Mouse (Mus musculus) erythroblast, embryonic 14.5 days (primary cell): ENCODE results near the gene Hmox2. TPM values are rescaled to one million over a fixed set of nuclear protein-coding genes. Genes with fewer than 3 reads are reported as not detected.
A peak's percentile ranks its signal among the peaks of the same experiment; 100 is the strongest.

Experiments
- H3K27me3 ChIP-seq: 2 replicates; pipeline ENCODE4 v1.6.1; 2012; ENCODE audit warnings: inconsistent platforms; ENCODE audit not compliant: control insufficient read depth
- H3K36me3 ChIP-seq: 2 replicates; pipeline ENCODE4 v1.6.1; 2012; ENCODE audit warnings: mild to moderate bottlenecking, inconsistent platforms; ENCODE audit not compliant: control insufficient read depth
- H3K4me1 ChIP-seq: 2 replicates; pipeline ENCODE4 v1.6.1; 2012; ENCODE audit warnings: inconsistent platforms; ENCODE audit not compliant: control insufficient read depth
- H3K4me3 ChIP-seq: replicated peaks from 2 replicates; pipeline ENCODE3; 2012; ENCODE audit warnings: moderate library complexity, mild to moderate bottlenecking, inconsistent platforms
- H3K9me3 ChIP-seq: 2 replicates; pipeline ENCODE4 v1.6.1; 2012; ENCODE audit warnings: low read length, inconsistent platforms, mixed read lengths; ENCODE audit not compliant: control insufficient read depth
- GATA1 ChIP-seq: IDR thresholded peaks from 2 replicates; pipeline ENCODE4 v1.6.1; 2012; ENCODE audit warnings: low read length, inconsistent platforms, mixed read lengths
- TAL1 ChIP-seq: IDR thresholded peaks from 3 replicates; pipeline ENCODE4 v1.6.1; 2012; ENCODE audit warnings: low read length, inconsistent platforms, mixed read lengths
- polyA plus RNA-seq: library from polyadenylated mRNA; stranded (reverse); fragments of >175 nt; gene quantifications from 2 replicates; pipeline ENCODE4 v1.2.3, GENCODE M21; 2012

The Hmox2 gene
- polyA plus RNA-seq, 1 experiment, result 0.34 TPM

DNA sequence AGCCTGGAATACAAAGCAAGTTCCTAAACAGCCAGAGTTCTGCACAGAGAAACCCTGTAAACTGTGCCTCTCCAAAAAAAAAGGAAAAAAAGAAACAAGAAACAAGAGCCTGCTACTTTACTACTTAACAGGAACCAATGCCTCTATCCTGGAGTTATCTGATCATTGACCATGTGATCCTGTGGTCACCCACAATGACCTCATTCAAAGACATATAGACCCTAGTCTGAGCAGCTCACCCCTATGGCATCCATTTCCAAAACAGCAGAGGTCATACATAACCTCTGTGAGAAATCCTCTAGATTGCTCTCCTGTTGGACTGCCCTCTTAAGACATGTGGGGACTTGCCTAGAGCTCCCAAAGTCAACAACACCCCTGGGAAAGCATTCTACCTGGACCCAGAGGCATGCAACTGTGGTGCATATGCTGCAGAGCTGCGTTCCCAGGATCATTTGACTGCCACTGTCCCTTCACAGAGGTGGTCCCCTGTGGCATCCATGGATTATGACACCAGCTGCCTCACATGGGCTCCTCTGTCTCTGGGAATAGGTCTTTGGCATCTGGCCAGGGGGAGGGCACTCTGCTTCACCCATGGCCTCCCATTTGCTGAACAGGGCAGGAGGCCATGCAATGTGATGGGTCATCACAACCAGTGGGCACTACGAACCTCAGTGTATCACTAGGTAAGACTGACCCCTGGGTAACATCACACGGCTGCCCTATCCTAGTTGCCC lies 51.2 kb downstream of the Hmox2 start:
- Histone ChIP-seq H3K4me3 (no peak overlapping the region), H3K4me1 (peaks cover 13% of the 10 kb centered on the region)
- TF ChIP-seq TAL1, result no peak
- no peak for TF ChIP-seq GATA1

DNA sequence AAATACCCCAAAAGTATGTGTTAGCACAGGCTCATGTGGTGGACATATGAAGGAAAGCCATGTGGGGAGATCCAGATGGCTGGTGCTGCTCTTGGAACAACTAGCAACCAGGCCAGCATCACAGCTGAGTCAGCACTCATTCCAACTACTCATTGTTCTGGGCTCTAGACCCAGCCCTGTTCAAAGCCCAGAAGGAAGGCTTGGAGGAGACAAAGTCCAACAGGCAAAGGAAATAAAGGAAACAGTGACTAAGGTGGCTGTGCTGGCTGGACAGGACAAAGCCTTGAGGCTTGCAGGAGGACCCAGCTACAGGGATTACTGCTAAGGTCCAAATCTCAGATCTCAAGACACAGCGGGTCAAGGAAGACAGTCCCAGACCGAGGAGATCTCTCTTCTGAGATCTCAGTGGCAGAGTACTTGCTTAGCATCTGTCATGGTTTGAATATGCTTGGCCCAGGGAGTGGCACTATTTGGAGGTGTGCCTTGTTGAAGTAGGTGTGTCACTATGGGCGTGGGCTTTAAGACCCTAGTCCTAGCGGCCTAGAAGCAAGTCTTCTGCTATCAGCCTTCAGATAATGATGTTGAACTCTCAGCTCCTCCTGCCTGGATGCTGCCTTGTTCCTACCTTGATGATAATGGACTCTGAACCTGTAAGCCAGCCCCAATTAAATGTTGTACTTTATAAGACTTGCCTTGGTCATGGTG lies 51.9 kb downstream of the Hmox2 start:
- no peak for TF ChIP-seq TAL1
- no peak for TF ChIP-seq GATA1
- Histone ChIP-seq H3K27me3 (no peaks in the 10 kb centered on the region), H3K4me1 (peaks cover 13% of the 10 kb centered on the region), H3K9me3 (no peaks in the 10 kb centered on the region), H3K4me3 (no peak overlapping the region), H3K36me3 (peaks cover 4% of the 10 kb centered on the region; the same call in 1 of the 2 replicates)

More for the DNA sequence above, 51.2 kb downstream of the Hmox2 start:
- Histone ChIP-seq H3K9me3 (no peaks in the 10 kb centered on the region), H3K27me3 (no peaks in the 10 kb centered on the region), H3K36me3 (peaks cover 4% of the 10 kb centered on the region; the same call in 1 of the 2 replicates)

- Histone ChIP-seq H3K4me3 (no peak overlapping the region), H3K27me3 (no peaks in the 10 kb centered on the region), H3K4me1 (peaks cover 8% of the 10 kb centered on the region), H3K36me3 (peaks cover 6% of the 10 kb centered on the region; the same call in 1 of the 2 replicates), H3K9me3 (no peaks in the 10 kb centered on the region)
- no peak for TF ChIP-seq TAL1
- TF ChIP-seq GATA1, result no peak
Observed at GRCm38 (mm10) chr16:4778940-4779339, 52.8 kb downstream of the Hmox2 start.

GRCm38 (mm10) chr16:4781524-4782196 lies 55.5 kb downstream of the Hmox2 start:
- Histone ChIP-seq H3K36me3 (peaks cover 6% of the 10 kb centered on the region; the same call in 1 of the 2 replicates), H3K4me1 (peaks cover 8% of the 10 kb centered on the region), H3K27me3 (no peaks in the 10 kb centered on the region), H3K9me3 (no peaks in the 10 kb centered on the region), H3K4me3 (no peak overlapping the region)
- TF ChIP-seq TAL1, result no peak
- TF ChIP-seq GATA1, result no peak

- no peak overlapping the region for H3K4me3 ChIP-seq
- no peaks in the 10 kb centered on the region for H3K9me3 ChIP-seq
- peaks cover 7% of the 10 kb centered on the region for H3K4me1 ChIP-seq
- H3K36me3 ChIP-seq, result peaks cover 4% of the 10 kb centered on the region; the same call in 1 of the 2 replicates
- TF ChIP-seq TAL1 (no peak), GATA1 (no peak)
- no peaks in the 10 kb centered on the region for H3K27me3 ChIP-seq
Observed at GRCm38 (mm10) chr16:4782515-4782914, 56.4 kb downstream of the Hmox2 start.

GRCm38 (mm10) chr16:4785706-4786105 lies 59.5 kb downstream of the Hmox2 start:
- Histone ChIP-seq H3K27me3 (no peaks in the 10 kb centered on the region), H3K36me3 (peaks cover 2% of the 10 kb centered on the region; the same call in 1 of the 2 replicates), H3K9me3 (no peaks in the 10 kb centered on the region), H3K4me1 (peaks cover 18% of the 10 kb centered on the region), H3K4me3 (no peak overlapping the region)
- TF ChIP-seq TAL1 (no peak), GATA1 (no peak)

- no peaks in the 10 kb centered on the region for H3K27me3 ChIP-seq
- H3K9me3 ChIP-seq, result no peaks in the 10 kb centered on the region
- H3K36me3 ChIP-seq, result peaks cover 2% of the 10 kb centered on the region; the same call in 1 of the 2 replicates
- peaks cover 18% of the 10 kb centered on the region for H3K4me1 ChIP-seq
- H3K4me3 ChIP-seq, result no peak overlapping the region
- TF ChIP-seq TAL1 (no peak), GATA1 (no peak)
Observed at GRCm38 (mm10) chr16:4788176-4788575, 62.0 kb downstream of the Hmox2 start.

- H3K4me1 ChIP-seq, result peaks cover 18% of the 10 kb centered on the region
- H3K9me3 ChIP-seq, result no peaks in the 10 kb centered on the region
- TF ChIP-seq TAL1 (no peak), GATA1 (no peak)
- H3K27me3 ChIP-seq, result no peaks in the 10 kb centered on the region
- H3K36me3 ChIP-seq, result no peaks in the 10 kb centered on the region
- H3K4me3 ChIP-seq, result peak overlapping the region; percentile 74
Observed at GRCm38 (mm10) chr16:4789311-4789768, 63.2 kb downstream of the Hmox2 start.
